In genomic region chr19:8757471-8757998, GRCm38 (mm10) we compare ENCODE assay signal across 8 mouse cellular contexts. TPM values are rescaled to one million over a fixed set of nuclear protein-coding genes. Genes with fewer than 3 reads are reported as not detected.
DNase-seq lines count a peak whose midpoint lies in the region; ATAC-seq lines count a peak whose summit lies in the region.

No protein-coding gene starts in this region.

- H3K36me3 ChIP-seq in heart, embryonic 12.5 days: peaks cover 34% of the 10 kb centered on the region
- peaks cover 52% of the 10 kb centered on the region for H3K36me3 ChIP-seq in liver, embryonic 12.5 days

- H3K4me2 ChIP-seq in heart, embryonic 12.5 days: peak overlapping the region; percentile 88
- peak overlapping the region; percentile 81 for H3K4me2 ChIP-seq in liver, embryonic 12.5 days

- WGBS in heart, embryonic 12.5 days: 3% methylated on average over 14 of the region's 14 CpGs
- 3% methylated on average over 14 of the region's 14 CpGs for WGBS in liver, embryonic 12.5 days (ENCODE audit: insufficient replicate concordance)

- H3K4me3 ChIP-seq in heart, embryonic 12.5 days: peak overlapping the region; percentile 94
- H3K4me3 ChIP-seq in liver, embryonic 12.5 days: peak overlapping the region; percentile 95

- H3K9me3 ChIP-seq in heart, embryonic 12.5 days (replicated peaks): no peaks in the 10 kb centered on the region
- H3K9me3 ChIP-seq in liver, embryonic 12.5 days (replicated peaks): no peaks in the 10 kb centered on the region

- intact Hi-C loops in heart, postnatal 25 days (cut with DNase I): loop anchor here (2.0 kb wide), 1 partner anchor 15 kb away; no protein-coding TSS in a partner anchor

- no peak for DNase-seq in heart, postnatal 25 days (ENCODE audit: low spot score)
- DNase-seq in CD4-positive helper T cell, adult 2 months (ENCODE audit: low read depth, low spot score): peak; percentile 72
- DNase-seq in retina, postnatal 1 day: no peak
- no peak for DNase-seq in B cell, adult 2 months
- no peak for DNase-seq in ovary, postnatal 10 days (ENCODE audit: low spot score)

- H3K27ac ChIP-seq in heart, embryonic 12.5 days (ENCODE audit: poor library complexity, severe bottlenecking): peak overlapping the region; percentile 91
- peak overlapping the region; percentile 96 for H3K27ac ChIP-seq in liver, embryonic 12.5 days

- ATAC-seq in heart, embryonic 12.5 days (ENCODE audit: insufficient number of reproducible peaks, low FRiP score): no peak
- peak; percentile 15; the same call in 1 of the 2 replicates for ATAC-seq in erythroid progenitor cell, adult 5-6 weeks (replicated peaks; ENCODE audit: low FRiP score, poor library complexity, severe bottlenecking)
- ATAC-seq in liver, embryonic 12.5 days: no peak

- H3K4me1 ChIP-seq in heart, embryonic 12.5 days (replicated peaks): peaks cover 20% of the 10 kb centered on the region
- peaks cover 43% of the 10 kb centered on the region for H3K4me1 ChIP-seq in liver, embryonic 12.5 days

- no peaks in the 10 kb centered on the region for H3K27me3 ChIP-seq in heart, embryonic 12.5 days (replicated peaks)
- no peaks in the 10 kb centered on the region for H3K27me3 ChIP-seq in liver, embryonic 12.5 days (replicated peaks)

- peak overlapping the region; percentile 95 for H3K9ac ChIP-seq in heart, embryonic 12.5 days
- H3K9ac ChIP-seq in liver, embryonic 12.5 days: peak overlapping the region; percentile 98

RNA-seq across cellular contexts. Expression of gene Nxf1, which starts 0.7 kb away (rescaled TPM):
- polyA plus RNA-seq in heart, embryonic 12.5 days (2016; fragmentation: Nextera tagmentation; extraction: Ambion mirVana): 135 and 149 TPM in 2 replicates
- total RNA-seq in heart, postnatal 25 days (2021): 10 to 100 TPM; 37.5 to 48.1 TPM
- total RNA-seq in erythroid progenitor cell, adult 5-6 weeks (2015; ENCODE audit: low replicate concordance): 462 and 487 TPM in 2 replicates
- 79.9 and 80.3 TPM in 2 replicates for total RNA-seq in erythroid progenitor cell, adult 5-6 weeks (2017; ENCODE audit: low replicate concordance)
- 116 and 130 TPM in 2 replicates for polyA plus RNA-seq in liver, embryonic 12.5 days (2016; fragmentation: Nextera tagmentation; extraction: Ambion mirVana)

RNA-seq across cellular contexts. Expression of gene Tmem223, which starts 13.3 kb away (rescaled TPM):
- polyA plus RNA-seq in heart, embryonic 12.5 days (2016; fragmentation: Nextera tagmentation; extraction: Ambion mirVana): 145 and 146 TPM in 2 replicates
- total RNA-seq in heart, postnatal 25 days (2021): 100 to 1,000 TPM; 108 to 110 TPM
- total RNA-seq in erythroid progenitor cell, adult 5-6 weeks (2015; ENCODE audit: low replicate concordance): 25.9 and 40.7 TPM in 2 replicates
- total RNA-seq in erythroid progenitor cell, adult 5-6 weeks (2017; ENCODE audit: low replicate concordance): 11.0 and 21.9 TPM in 2 replicates
- polyA plus RNA-seq in liver, embryonic 12.5 days (2016; fragmentation: Nextera tagmentation; extraction: Ambion mirVana): 77.4 and 80.0 TPM in 2 replicates

RNA-seq across cellular contexts. Expression of gene Stx5a, which starts 16.3 kb away (rescaled TPM):
- polyA plus RNA-seq in heart, embryonic 12.5 days (2016; fragmentation: Nextera tagmentation; extraction: Ambion mirVana): 86.1 and 88.1 TPM in 2 replicates
- total RNA-seq in heart, postnatal 25 days (2021): 10 to 100 TPM; 27.6 to 31.0 TPM
- total RNA-seq in erythroid progenitor cell, adult 5-6 weeks (2015; ENCODE audit: low replicate concordance): 67.0 and 97.7 TPM in 2 replicates
- total RNA-seq in erythroid progenitor cell, adult 5-6 weeks (2017; ENCODE audit: low replicate concordance): 119 and 128 TPM in 2 replicates
- polyA plus RNA-seq in liver, embryonic 12.5 days (2016; fragmentation: Nextera tagmentation; extraction: Ambion mirVana): 56.2 and 58.4 TPM in 2 replicates

RNA-seq across cellular contexts. Expression of gene Tmem179b, which starts 16.7 kb away (rescaled TPM):
- polyA plus RNA-seq in heart, embryonic 12.5 days (2016; fragmentation: Nextera tagmentation; extraction: Ambion mirVana): 49.7 and 51.9 TPM in 2 replicates
- 10 to 100 TPM; 14.8 to 16.4 TPM for total RNA-seq in heart, postnatal 25 days (2021)
- total RNA-seq in erythroid progenitor cell, adult 5-6 weeks (2015; ENCODE audit: low replicate concordance): 80.7 and 134 TPM in 2 replicates
- total RNA-seq in erythroid progenitor cell, adult 5-6 weeks (2017; ENCODE audit: low replicate concordance): 66.6 and 95.1 TPM in 2 replicates
- 99.1 and 104 TPM in 2 replicates for polyA plus RNA-seq in liver, embryonic 12.5 days (2016; fragmentation: Nextera tagmentation; extraction: Ambion mirVana)

RNA-seq across cellular contexts. Expression of gene 1700092M07Rik, which starts 17.0 kb away (rescaled TPM):
- polyA plus RNA-seq in heart, embryonic 12.5 days (2016; fragmentation: Nextera tagmentation; extraction: Ambion mirVana): 1.8 and 2.8 TPM in 2 replicates
- total RNA-seq in heart, postnatal 25 days (2021): not detected
- total RNA-seq in erythroid progenitor cell, adult 5-6 weeks (2015; ENCODE audit: low replicate concordance): not detected in 2 replicates
- not detected in 2 replicates for total RNA-seq in erythroid progenitor cell, adult 5-6 weeks (2017; ENCODE audit: low replicate concordance)
- 2.1 and 2.3 TPM in 2 replicates for polyA plus RNA-seq in liver, embryonic 12.5 days (2016; fragmentation: Nextera tagmentation; extraction: Ambion mirVana)
